Mouse (Mus musculus) lung, postnatal 36 days (tissue): ENCODE measurements around the gene Ubtf.
A peak's percentile ranks its signal among the peaks of the same experiment; 100 is the strongest.
"Not testable (repeated sequence)": the region's sequence is repeated elsewhere in the genome, so short reads cannot be mapped to it uniquely, and the experiment has no call there.

Experiments used
- DNase-seq: peaks from one replicate; pipeline ENCODE4 v3.0.0; 2022; ENCODE audit warnings: mixed read lengths

Ubtf gene

DNA sequence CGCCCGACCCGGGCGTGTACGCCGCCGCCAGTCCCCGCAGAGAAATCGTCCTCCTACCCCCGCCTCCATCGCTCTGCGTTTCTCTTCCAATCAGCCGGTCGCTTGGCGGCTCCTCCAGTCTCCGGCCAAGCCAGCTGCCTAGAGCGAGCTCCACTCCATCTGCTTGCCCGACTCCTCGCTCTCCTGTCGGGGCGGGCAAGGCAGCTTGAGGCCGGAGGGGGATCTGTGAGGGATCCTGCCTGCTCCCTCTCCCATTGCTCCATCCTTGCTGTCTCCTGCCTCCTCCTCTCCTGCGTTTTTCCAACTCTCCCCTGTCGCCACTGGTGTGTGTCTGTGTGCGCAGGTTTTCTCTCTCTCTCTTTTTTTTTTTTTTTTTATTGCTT is at the start of gene Ubtf:
Gene Ubtf (minus strand): TSS at position 333 of the 383 bp plus-strand sequence.
- DNase-seq: peak; percentile 80

GRCm38 (mm10) chr11:102369263-102369662 is 49.7 kb upstream of the Ubtf start:
- no peak for DNase-seq

DNA sequence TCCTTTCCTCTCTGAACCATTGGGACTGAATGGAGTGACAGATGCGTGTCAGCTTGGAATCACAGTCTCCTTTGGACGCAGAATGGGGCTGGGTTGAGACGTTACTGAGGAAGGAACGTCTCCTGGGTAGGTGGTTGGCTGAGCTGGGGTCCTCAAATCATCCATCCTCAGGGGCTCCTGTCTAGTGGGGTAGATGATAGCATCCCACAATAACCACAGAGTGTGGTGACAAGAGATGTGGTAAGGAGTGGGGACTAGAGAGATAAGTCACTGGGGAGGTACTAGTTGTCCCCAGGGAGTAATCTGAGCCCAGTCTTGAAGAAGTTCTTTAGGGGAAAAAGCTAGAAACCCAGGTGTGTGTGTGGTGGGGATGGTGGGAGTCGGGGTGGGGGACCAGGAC is 48.8 kb upstream of the Ubtf start:
- no peak for DNase-seq

GRCm38 (mm10) chr11:102367504-102368280 is 48.1 kb upstream of the Ubtf start:
- no peak for DNase-seq

GRCm38 (mm10) chr11:102366103-102366502 is 46.6 kb upstream of the Ubtf start, which contains the start of gene Slc4a1:
Gene Slc4a1 (minus strand): TSS chr11:102366203.
- not testable (repeated sequence) for DNase-seq

DNA sequence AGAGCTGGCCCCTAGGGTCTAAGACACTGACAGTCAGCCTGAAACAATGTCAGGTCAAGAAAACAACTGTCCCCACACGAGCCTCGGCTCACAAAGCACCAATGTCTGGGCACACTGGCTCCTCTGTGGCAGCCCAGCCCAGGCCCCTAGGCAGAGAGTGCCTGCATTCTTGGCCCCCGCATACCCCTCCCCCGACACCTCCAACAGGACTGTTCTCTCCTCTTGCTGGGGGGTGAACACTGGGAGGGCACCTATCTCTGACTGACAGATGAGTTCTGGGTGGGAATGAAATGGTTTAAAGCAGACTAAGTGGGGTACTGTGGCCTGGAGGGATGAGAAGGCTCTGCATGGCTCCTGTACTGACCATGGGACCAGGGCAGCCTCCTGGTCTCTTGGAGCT is 46.2 kb upstream of the Ubtf start:
- no peak for DNase-seq

DNA sequence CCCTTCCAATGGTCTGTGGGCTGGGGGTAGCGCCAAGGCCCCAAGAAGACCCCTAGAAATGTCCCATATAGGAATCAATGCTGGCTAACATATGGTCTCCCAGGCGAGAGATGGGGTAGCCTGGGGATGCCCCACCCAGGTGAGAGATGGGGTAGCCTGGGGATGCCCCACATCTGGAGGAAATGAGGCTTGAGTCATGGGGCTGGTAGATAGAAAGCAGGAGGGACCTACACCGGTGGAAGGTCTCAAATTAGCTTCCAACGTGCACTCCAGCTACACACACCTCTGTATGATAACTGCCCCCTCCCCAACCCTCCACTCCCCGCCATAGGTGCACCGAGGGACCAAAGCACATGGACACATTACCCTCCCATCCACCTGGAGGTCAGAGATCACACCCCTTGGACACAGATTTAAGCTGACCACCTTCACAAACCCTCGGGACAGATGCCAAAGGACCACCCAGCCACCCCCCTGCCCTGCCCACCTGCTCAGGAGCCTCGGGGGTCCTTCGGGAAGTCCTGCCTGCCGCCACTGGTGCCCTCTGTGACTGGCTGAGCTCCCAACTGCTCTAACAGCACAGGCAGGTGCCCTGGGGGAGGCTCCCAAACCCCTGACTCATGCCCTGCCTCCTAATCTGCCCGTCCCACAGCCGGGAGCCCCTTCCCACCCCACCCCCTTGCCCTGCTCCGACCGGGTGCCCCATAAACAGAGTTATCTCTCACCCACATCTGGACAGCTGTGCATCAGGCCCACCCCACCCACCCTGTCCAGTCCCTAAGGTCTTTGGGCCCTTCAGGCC is 45.2 kb upstream of the Ubtf start:
- DNase-seq: no peak

DNA sequence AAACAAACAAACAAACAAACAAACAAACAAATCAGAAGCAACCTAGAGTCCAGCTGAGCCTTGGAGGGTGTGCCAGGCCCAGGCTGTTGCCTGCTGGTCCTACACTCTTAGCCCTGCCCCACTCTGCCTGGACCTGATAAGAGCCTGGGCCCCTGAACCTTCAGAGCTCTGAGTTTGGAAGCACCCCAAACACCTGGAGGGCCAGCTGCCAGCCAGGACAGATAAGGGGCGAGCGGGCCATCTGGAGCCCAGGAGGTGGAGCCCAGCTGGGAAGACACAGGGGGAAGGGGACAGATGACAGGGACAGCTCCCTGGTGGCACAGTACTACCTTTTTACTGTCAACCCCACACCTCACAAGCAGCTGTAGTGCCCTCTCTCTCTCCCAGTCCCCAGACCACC is 44.1 kb upstream of the Ubtf start:
- DNase-seq: no peak

DNA sequence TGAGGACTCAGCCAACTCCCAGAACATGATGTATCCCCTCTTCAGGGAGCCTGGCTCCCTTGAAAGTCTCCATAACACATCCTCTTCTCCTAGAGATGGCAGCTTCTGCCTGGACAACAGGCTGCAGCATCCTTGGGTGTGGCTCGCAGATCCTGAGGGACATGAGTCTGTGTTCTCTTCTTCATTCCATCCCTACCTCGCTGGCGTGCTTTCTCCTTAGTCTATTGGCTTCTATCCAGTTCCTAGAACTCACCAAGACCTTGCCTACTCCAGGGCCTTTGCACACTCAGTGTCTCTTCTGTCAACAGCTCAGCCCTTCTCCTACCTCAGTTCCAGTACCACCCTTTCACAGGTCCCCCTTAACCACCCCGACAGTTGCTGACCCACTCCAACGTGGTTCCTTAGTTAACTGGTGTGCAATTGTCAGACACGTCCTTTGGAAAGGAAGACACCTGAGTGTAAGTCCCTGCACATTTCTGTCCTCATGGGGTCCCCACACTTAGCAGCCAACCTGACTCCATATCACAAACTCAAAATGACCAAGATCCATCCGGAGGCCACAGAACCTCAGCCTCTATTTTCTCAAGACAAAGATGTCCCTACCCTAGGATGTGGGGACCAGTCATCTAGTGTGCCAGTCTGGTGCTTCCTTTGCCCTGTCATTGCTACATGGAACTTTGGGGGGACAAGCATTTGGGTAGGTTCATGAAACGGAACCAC is 42.4 kb upstream of the Ubtf start:
- DNase-seq: no peak

DNA sequence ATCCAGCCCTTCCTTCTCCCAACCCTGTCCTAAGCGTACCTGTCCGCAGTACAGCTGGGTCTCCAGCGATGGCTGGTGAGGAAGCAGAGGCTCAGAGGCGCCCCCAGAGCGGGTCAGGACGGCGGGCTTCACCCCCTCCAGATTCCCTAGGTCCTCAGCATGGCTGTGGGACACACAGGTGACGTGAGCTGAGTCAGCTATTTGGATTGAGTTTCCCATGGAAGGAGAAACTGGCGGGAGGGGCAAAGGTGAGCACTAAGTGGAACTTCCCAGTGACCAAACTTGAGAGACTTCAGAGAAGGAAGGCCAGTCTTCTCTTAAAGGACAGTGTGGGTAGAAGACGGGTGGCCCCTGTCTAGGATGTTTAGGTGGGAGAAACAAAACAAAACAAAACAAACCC is 38.8 kb upstream of the Ubtf start:
- no peak for DNase-seq

GRCm38 (mm10) chr11:102356636-102357350 is 37.3 kb upstream of the Ubtf start:
- no peak for DNase-seq

DNA sequence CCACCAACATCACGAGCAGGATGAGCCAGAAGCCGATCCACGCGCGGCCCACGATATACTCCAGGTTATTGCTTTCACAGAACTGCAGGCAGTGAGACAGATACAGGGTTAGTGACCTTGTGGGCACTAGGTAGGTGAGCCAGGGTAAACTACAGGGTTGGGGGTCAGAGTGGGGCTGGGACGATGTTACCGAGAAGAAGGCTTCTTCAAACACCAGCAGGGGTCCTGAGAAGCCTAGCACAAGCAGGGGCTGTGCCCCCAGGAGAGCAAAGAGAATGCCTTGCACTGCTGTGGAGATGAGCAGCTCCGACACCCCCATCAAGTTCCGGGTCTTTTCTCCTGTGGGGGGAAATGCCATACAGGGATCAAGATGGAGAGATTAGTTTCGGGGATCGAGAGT is 36.6 kb upstream of the Ubtf start:
- DNase-seq: no peak

DNA sequence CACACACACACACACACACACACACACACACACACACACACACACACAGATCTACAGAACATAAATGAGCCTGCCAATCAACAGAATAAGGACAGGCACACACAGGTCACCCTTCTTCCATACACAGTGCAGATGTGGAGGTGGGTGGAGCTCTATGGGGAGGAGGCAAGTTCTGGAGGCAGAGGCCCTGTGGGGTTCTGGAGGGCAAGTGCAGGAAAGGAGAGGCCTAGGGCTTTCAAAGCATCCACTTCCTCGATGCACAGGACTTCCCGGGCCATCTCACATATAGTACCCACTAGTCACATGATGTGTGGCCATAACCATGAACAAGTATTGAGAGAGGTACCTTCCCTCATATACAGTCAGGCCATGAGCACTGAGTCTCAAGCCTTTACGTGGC is 36.0 kb upstream of the Ubtf start:
- DNase-seq: no peak

GRCm38 (mm10) chr11:102353021-102353431 is 33.5 kb upstream of the Ubtf start:
- DNase-seq: no peak

DNA sequence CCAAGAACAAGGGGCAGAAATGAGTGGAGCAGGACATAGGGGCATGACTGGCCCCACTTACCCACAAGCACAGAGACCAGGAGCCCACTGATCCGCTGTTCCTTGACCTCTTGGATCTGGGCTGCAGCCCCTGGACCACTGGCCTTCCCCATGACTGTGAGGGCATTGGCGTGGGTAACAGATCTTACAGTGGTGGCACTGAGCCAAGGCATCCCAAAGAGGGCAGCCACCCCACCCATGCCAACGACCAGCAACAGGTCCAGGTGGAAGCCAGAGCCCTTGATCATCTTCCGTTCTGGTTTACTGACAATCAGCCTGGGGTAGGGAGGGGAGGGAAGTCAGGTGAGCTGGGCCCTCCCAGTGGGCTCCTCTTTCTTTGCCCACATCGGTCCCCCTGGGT is 32.8 kb upstream of the Ubtf start:
- no peak for DNase-seq

DNA sequence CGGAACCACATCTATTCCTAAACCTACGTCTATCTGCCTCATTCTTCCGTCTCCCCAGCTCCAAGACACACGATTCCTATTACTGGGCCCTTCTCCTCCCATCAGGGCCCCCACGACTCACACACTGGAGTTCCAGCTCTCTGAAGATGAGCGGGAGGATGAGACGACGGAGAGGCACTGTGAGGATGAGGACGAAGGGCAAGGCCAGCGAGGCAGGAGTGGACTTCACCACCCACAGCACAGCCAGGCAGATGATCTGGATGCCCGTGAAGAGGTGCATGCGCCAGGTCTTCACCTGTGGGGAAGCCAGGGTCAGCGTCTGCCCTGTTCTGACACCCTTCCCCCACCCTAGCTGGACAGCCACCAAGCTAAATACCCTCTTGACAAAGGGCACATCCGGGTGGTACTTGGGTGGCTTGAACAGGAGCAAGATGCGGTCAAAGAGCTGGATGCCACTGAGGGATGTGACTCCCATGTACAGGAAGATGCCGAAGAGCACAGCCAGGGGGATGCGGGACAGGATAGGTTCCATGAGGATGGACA is 31.5 kb upstream of the Ubtf start:
- DNase-seq: no peak

- no peak for DNase-seq
Observed at GRCm38 (mm10) chr11:102350416-102350815, 30.9 kb upstream of the Ubtf start.

- DNase-seq: no peak
Observed at GRCm38 (mm10) chr11:102349189-102349954, 29.8 kb upstream of the Ubtf start.

- no peak for DNase-seq
Observed at GRCm38 (mm10) chr11:102348771-102349170, 29.2 kb upstream of the Ubtf start.

GRCm38 (mm10) chr11:102348101-102348585 is 28.6 kb upstream of the Ubtf start:
- DNase-seq: no peak

GRCm38 (mm10) chr11:102347683-102348082 is 28.1 kb upstream of the Ubtf start:
- no peak for DNase-seq

GRCm38 (mm10) chr11:102346926-102347325 is 27.4 kb upstream of the Ubtf start:
- no peak for DNase-seq
